Comparison of ENCODE assay signal across 15 mouse cellular contexts in the genomic region with DNA sequence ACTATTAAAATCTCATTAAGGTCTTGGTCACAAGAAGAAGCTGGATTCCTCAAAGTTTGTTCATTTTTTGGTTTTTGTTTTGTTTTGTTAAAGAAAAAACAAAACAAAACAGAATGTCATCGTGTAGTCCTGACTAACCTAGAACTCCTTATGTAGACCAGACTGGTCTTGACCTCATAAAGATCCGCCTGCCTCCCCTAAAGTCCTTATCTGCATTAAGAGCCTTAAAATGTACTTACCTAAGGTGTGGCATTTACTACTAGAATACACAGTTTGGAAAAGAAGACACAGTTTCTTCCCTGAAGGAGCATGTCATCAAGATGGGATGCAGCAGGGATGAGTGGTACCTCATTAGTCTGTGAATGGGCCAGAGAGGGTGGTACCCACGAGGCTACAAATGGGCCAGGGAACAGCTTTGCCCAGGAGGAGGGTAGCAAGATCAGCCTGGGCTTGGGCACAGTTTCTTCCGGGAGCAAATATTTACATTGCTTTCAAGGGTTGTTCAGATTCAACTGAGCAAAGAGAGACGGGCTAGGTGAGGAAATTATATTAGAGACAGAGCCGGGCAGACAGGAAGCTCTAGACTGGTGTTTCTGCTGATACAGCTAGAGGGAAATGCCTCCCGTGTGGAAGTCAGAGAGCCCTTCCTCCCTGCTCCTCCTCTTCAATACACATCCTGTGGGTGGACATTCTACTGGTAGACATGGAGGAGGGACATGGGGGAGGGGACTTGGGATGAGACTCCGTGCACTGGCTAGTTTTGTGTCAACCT. TPM values are rescaled to one million over a fixed set of nuclear protein-coding genes. Genes with fewer than 3 reads are reported as not detected.
DNase-seq lines count a peak whose midpoint lies in the region; ATAC-seq and TF ChIP-seq lines count a peak whose summit lies in the region.
"Had no signal": no experiment of that assay in that cellular context is flagged by ENCODE, and none has a peak within 500 bp of the region (broad histone marks: within the 10 kb centered on the region; RNA-seq: fewer than 3 reads in every experiment).

No protein-coding gene starts in this region.

- no peak overlapping the region for H3K9ac ChIP-seq in intestine, embryonic 14.5 days (ENCODE audit: low read length)
- H3K9ac ChIP-seq in hindbrain, embryonic 14.5 days, result no peak overlapping the region
- H3K9ac ChIP-seq: forebrain, postnatal 0 days; hindbrain, embryonic 13.5 days; liver, embryonic 15.5 days; neural tube, embryonic 15.5 days had no signal

- TF ChIP-seq CTCF in kidney, adult 2 months (conservative IDR thresholded peaks at IDR 0.05; ENCODE audit: insufficient read depth, insufficient read length, low read depth, low read length), result no peak

- H3K27ac ChIP-seq in kidney, adult 2 months (ENCODE audit: insufficient read depth, low read depth, low read length), result no peak overlapping the region
- no peak overlapping the region for H3K27ac ChIP-seq in intestine, embryonic 14.5 days (ENCODE audit: low read depth)
- H3K27ac ChIP-seq in hindbrain, embryonic 14.5 days, result no peak overlapping the region
- H3K27ac ChIP-seq: hindbrain, embryonic 13.5 days; liver, embryonic 15.5 days; neural tube, embryonic 15.5 days had no signal

- H3K36me3 ChIP-seq in kidney, adult 2 months (ENCODE audit: control insufficient read depth, insufficient read depth, low read length), result no peaks in the 10 kb centered on the region
- H3K36me3 ChIP-seq in intestine, embryonic 14.5 days (ENCODE audit: control insufficient read depth, insufficient read depth, low read length), result no peaks in the 10 kb centered on the region
- no peaks in the 10 kb centered on the region for H3K36me3 ChIP-seq in hindbrain, embryonic 14.5 days (replicated peaks; ENCODE audit: control insufficient read depth, insufficient read depth)
- H3K36me3 ChIP-seq: hindbrain, embryonic 13.5 days; liver, embryonic 15.5 days; neural tube, embryonic 15.5 days had no signal

- H3K9me3 ChIP-seq in intestine, embryonic 14.5 days (ENCODE audit: control insufficient read depth, low read length), result no peaks in the 10 kb centered on the region
- H3K9me3 ChIP-seq in hindbrain, embryonic 14.5 days (ENCODE audit: control insufficient read depth, low read length), result no peaks in the 10 kb centered on the region
- H3K9me3 ChIP-seq: hindbrain, embryonic 13.5 days; liver, embryonic 15.5 days; neural tube, embryonic 15.5 days had no signal

- H3K4me3 ChIP-seq in kidney, adult 2 months (ENCODE audit: insufficient read depth, low read depth, low read length), result no peak overlapping the region
- H3K4me3 ChIP-seq in intestine, embryonic 14.5 days (ENCODE audit: low read depth, low read length), result no peak overlapping the region
- H3K4me3 ChIP-seq in hindbrain, embryonic 14.5 days (replicated peaks; ENCODE audit: low read length), result no peak overlapping the region
- H3K4me3 ChIP-seq: hindbrain, embryonic 13.5 days; liver, embryonic 15.5 days; neural tube, embryonic 15.5 days had no signal

- DNase-seq in kidney, adult 2 months, result peak; percentile 52
- DNase-seq in kidney, adult 11 months, result no peak
- DNase-seq in intestine, embryonic 14.5 days (ENCODE audit: low spot score), result peak; percentile 63
- DNase-seq in lung, adult 18-20 months, result peak; percentile 53 to 67
- DNase-seq in hindbrain, embryonic 14.5 days (ENCODE audit: low spot score), result no peak
- no peak for DNase-seq in urinary bladder, postnatal 10 days (ENCODE audit: low spot score)
- DNase-seq: cerebellum, adult 2 months; forebrain, postnatal 0 days; layer of hippocampus, adult 9-11 months; right cerebral cortex, postnatal 14 days; thymus, postnatal 14 days had no signal

- H3K4me2 ChIP-seq in intestine, embryonic 14.5 days (ENCODE audit: low read length), result no peak overlapping the region
- H3K4me2 ChIP-seq in hindbrain, embryonic 14.5 days (replicated peaks), result no peak overlapping the region
- H3K4me2 ChIP-seq: hindbrain, embryonic 13.5 days; liver, embryonic 15.5 days; neural tube, embryonic 15.5 days had no signal

- H3K27me3 ChIP-seq in kidney, adult 2 months (replicated peaks; ENCODE audit: control insufficient read depth, insufficient read depth, low read length), result no peaks in the 10 kb centered on the region
- H3K27me3 ChIP-seq in intestine, embryonic 14.5 days (replicated peaks; ENCODE audit: control insufficient read depth, insufficient read depth, low read length), result 0 out of 2 replicates have a peak, but pooled peaks cover 3% of the 10 kb centered on the region
- no peaks in the 10 kb centered on the region for H3K27me3 ChIP-seq in hindbrain, embryonic 14.5 days (ENCODE audit: control insufficient read depth, insufficient read depth, low read length)
- H3K27me3 ChIP-seq: hindbrain, embryonic 13.5 days; liver, embryonic 15.5 days had no signal

- H3K4me1 ChIP-seq in kidney, adult 2 months (ENCODE audit: control insufficient read depth, insufficient read depth, low read length), result no peaks in the 10 kb centered on the region
- H3K4me1 ChIP-seq in intestine, embryonic 14.5 days (replicated peaks; ENCODE audit: control insufficient read depth, insufficient read depth, low read length), result no peaks in the 10 kb centered on the region
- no peaks in the 10 kb centered on the region for H3K4me1 ChIP-seq in hindbrain, embryonic 14.5 days (replicated peaks; ENCODE audit: control insufficient read depth, insufficient read depth, low read length)
- H3K4me1 ChIP-seq: liver, embryonic 15.5 days had no signal

- no peak for TF ChIP-seq POLR2A in kidney, adult 2 months (IDR thresholded peaks at IDR 0.05; ENCODE audit: low read depth, low read length)

- peak; percentile 62; the same call in 1 of the 2 replicates for ATAC-seq in intestine, embryonic 14.5 days (replicated peaks; ENCODE audit: low FRiP score, low TSS enrichment, low read depth)
- ATAC-seq in megakaryocyte progenitor cell, adult 5-6 weeks (replicated peaks; ENCODE audit: poor library complexity), result 0 out of 2 replicates have a peak, but pooled peaks have one; percentile 23
- no peak for ATAC-seq in hindbrain, embryonic 14.5 days (ENCODE audit: low FRiP score)
- ATAC-seq: forebrain, postnatal 0 days had no signal

- WGBS in kidney, adult 2 months, result 65% methylated on average over 8 of the region's 8 CpGs
- 34% methylated on average over 8 of the region's 8 CpGs for WGBS in intestine, embryonic 14.5 days
- WGBS in hindbrain, embryonic 14.5 days, result 78% methylated on average over 8 of the region's 8 CpGs

RNA-seq across cellular contexts. Expression of a gene that starts 7.6 kb away (rescaled TPM):
- 30.5 and 38.1 TPM in 2 replicates for polyA plus RNA-seq in kidney, adult 2 months (2012; rRNA removed)
- polyA plus RNA-seq in intestine, embryonic 14.5 days (2014; fragmentation: Nextera tagmentation; extraction: Ambion mirVana), result 34.7 and 42.4 TPM in 2 replicates
- total RNA-seq in megakaryocyte progenitor cell, adult 5-6 weeks (2015), result 1.0 and 2.8 TPM in 2 replicates
- 0.79 and 2.0 TPM in 2 replicates for total RNA-seq in megakaryocyte progenitor cell, adult 5-6 weeks (2017)
- 10.1 and 14.3 TPM in 2 replicates for polyA plus RNA-seq in hindbrain, embryonic 14.5 days (2014; fragmentation: Nextera tagmentation; extraction: Ambion mirVana)

Comparison
In these comparisons a context has a peak if more than half of its experiments do, and no peak if none do; other contexts are left out.
1. DNase-seq: peak in kidney, adult 2 months (single experiment), intestine, embryonic 14.5 days (single experiment) and lung, adult 18-20 months (2 of 2); none in kidney, adult 11 months (single experiment), hindbrain, embryonic 14.5 days (single experiment) and urinary bladder, postnatal 10 days (single experiment).